Mouse (Mus musculus) right cerebral cortex, adult 18-20 months (tissue): ENCODE data around the gene Aldh3b1.
A peak's percentile ranks its signal among the peaks of the same experiment; 100 is the strongest.

Source experiments
- DNase-seq: peaks from one replicate; pipeline ENCODE4 v3.0.0; 2022; ENCODE audit warnings: mixed read lengths

The Aldh3b1 gene

DNA sequence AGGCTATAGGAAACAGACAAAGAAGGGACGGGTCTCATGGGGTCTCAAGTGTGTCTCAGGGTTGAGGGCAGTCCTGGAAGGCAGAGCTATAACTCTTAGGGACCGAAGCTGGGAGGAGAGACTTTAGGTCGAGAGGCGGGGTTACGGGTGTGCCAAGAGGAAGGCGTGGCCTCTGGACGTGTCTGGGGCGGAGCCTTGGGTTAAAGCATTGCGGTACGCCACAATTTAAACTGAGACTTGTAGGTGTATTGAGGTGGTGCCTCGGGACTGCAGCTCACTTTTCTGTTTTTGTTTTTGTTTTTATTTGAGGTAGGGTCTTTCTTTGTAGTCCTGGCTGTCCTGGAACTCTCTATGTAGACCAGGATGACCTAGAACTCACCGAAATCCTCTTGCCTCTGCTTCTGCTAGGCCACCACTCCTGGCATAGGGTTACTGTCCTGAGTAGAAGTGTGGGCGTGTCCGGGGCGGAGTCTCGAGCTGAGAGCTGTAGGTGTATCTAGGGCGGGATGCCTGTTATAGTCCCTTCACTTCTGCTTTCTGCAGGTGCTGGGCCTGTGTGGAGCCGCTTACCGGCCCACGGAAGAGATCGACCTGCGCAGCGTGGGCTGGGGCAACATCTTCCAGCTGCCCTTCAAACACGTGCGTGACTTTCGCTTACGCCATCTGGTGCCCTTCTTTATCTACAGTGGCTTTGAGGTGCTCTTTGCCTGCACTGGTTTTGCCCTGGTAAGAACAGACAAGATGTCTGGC lies 13.6 kb upstream of the Aldh3b1 start:
- DNase-seq = no peak

DNA sequence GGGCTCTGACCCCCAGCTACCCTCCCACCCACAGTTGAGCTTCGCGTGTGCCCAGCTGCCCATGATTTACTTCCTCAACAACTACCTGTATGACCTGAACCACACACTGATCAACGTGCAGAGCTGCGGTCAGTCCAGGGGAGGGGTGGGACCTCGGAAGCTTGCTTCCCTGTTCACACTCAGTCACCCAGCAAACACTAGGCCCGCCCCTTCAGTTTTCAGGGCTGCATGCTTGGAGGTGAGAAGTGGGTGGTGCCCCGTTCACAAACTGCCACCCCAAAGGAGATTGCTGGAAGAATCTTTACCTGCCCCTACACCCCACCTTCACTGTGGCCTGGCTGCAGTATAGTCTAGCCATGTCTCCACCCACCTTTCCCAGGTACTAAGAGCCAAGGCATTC lies 12.7 kb upstream of the Aldh3b1 start:
- DNase-seq = no peak

DNA sequence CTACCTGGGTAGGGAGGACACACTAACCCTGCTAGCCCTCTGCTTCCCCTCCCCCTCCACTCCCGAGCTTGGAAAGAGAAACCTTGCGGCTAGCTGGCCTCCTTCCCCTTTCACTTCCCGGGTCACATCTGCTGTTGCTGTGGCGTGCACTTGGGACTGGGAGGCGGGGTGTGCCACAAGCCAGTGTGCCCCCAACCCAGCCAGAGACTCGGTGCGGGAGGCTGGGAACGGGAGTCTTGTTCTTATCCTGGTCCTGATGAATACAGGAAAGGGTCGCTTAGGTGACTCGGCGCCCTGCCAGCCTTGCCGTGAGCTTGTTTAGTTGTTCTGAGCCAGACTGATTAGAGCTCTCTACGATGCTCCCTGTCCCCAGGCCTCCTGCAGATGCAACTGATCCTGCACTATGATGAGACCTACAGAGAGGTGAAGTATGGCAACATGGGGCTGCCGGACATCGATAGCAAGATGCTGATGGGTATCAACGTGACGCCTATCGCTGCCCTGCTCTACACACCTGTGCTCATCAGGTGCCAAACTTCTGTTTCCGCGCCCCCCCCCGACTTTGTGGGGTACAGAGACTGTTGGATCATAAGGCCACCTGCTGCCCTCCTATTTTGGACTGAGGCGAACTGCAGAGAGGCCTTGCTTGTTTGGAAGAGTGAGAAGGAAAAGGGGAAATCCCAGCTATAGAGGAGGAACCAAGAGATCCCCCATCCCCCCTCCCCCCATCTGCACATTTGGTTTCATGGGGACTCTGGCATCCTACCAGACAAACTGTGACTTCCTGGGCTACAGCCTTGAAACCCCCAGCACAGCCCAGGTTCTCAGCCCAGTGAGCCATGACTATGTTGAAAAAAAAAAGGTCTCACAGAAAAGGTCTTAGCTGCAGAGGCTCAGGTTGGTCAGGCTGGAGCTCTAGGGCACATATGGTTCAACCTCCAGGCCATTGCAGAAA lies 6.6 kb upstream of the Aldh3b1 start:
- DNase-seq = no peak

DNA sequence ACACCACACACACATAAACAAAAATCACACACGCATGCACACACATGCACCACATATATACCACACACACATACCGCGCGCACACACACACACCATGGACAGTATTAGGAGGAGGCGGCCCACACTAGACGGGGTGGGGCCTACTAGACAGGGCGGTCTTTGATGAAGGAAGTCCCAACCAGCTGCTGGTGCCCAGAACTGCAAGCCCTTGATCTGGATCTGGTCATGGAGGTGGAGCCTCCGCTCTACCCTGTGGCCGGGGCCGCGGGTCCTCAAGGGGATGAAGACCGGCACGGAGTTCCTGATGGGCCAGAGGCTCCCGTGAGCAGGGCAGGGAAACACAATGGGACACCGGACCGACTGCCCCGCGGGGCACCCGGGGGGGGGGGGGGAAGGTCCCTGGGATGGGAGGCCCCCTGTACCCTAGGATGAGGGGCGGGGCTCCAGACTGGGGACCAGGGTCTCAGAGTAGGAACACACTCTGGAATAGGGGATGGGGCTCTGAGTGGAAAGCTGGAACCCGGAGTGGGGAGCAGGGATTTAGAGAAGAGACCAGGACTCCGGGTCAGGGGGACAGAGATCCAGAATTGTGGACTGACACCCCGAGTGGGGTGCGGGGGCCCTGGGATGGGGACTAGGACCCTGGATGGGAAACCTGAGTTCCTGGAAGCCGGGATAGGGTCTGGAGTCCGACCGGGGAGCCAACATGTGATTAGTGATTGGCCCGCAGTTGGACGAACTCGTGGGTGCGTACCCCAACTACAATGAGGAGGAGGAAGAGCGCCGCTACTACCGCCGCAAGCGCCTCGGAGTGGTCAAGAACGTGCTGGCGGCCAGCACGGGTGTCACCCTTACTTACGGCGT lies 5.7 kb upstream of the Aldh3b1 start, which contains the start of gene Unc93b1:
Gene Unc93b1, plus strand, starts transcription at position 155 of the 864 bp plus-strand sequence.
- DNase-seq = no peak

GRCm38 (mm10) chr19:3931716-3932115 lies 2.1 kb upstream of the Aldh3b1 start:
- DNase-seq = no peak

DNA sequence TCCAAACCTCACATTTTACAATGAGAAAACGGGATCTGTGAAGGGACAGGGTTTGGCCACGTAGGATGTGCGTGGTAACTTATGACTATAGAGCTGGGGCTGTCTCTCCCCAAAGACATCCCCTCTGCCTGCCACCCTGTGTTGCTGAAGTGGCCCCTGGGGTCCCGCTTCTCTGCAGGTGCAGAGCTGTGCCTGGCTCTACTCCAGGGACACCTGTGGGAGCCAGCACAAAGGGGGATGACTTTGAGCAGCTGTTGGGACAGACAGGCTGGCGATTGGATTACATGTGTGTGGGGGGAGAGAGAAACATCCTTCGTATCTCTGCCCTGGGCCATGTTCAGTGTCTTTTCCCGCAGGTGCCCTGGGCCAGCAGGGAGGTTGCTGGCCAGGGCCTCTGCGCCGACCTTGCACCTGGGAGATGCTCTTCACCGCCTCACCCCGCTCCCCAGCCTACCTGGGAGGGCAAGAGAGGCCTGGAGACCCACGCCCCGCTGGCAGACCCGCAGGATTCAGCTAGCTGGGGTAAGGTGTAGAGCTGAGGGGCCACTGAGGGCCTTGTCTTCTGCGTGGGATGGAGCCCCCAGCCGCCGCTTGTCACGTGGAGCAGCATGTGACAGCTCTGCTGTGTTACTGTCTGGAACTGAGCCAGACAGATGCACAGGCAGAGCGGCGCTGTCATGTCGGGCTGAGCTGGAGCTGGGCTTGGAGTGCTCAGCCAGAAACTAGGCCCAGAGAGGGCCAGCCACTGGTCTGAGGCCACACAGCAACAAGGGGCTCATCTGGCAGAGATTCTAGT lies 852 bp upstream of the Aldh3b1 start:
- DNase-seq = no peak

DNA sequence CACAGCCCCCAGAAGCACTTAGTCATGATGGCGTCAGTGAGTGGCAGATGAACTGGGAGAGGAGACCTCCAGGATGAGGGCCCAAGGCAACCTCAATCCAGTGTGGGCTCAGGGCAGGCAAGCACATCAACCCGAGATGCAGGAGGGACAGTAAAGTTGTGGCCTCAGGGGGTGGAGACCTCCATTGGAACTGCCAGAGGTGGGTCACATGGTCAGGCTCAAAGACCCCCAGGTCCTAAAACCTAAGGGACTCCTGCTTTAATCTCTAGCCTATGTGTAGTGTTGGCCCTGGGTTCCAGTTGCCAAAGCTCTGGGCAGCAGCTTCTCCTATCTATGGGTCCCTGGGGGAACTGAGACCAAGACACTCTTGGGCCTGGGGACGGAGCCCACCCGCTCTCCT lies 829 bp downstream of the Aldh3b1 start:
- DNase-seq = no peak

DNA sequence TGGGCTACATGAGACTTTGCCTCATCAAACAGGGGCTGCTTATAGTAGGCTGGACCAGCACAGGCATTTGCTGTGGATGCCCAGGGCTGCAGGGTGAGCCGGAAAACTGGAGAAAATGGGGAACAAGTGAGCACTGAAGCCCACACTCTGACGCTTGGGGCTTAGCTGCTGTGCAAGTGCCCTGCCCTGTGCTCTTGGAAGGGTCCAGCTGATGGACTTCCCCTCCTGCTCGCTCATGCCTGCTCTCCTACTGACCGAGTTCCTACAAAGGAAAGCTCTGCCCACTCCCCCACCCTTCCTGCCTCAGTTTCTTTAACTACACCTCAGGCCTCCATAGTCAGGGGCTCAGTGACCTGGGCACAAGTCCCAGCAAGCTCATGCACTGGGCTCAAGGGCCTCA lies 1.6 kb downstream of the Aldh3b1 start:
- DNase-seq = no peak

GRCm38 (mm10) chr19:3926685-3927084 lies 2.9 kb downstream of the Aldh3b1 start:
- no peak for DNase-seq

GRCm38 (mm10) chr19:3926279-3926678 lies 3.3 kb downstream of the Aldh3b1 start:
- DNase-seq = no peak

- no peak for DNase-seq
Measured at GRCm38 (mm10) chr19:3925859-3926258, 3.7 kb downstream of the Aldh3b1 start.

GRCm38 (mm10) chr19:3924868-3925267 lies 4.7 kb downstream of the Aldh3b1 start:
- no peak for DNase-seq

GRCm38 (mm10) chr19:3924190-3924589 lies 5.4 kb downstream of the Aldh3b1 start:
- DNase-seq = no peak

DNA sequence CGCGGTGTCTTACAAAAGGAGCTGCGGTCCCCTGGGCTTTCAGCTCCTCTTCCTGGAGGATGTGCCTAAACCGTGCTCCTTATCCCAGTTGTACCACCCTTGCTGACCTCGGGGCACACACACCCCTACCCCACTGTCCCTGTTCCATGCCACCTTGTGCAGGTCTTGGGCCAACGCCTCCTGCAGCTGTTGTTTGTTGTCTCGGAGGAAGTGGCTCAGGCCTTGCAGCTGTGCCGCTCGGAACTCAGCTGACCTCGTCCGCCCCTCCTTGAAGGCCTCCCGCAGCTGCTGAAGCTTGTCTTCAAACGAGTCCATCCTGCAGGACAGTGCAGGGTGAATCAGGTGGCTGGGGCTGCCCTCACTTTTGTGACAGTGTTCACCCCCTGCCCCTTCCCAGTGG lies 6.0 kb downstream of the Aldh3b1 start:
- no peak for DNase-seq

- no peak for DNase-seq
Measured at GRCm38 (mm10) chr19:3922661-3923371, 6.8 kb downstream of the Aldh3b1 start.

- DNase-seq = no peak
Measured at GRCm38 (mm10) chr19:3919928-3920327, 9.7 kb downstream of the Aldh3b1 start.

DNA sequence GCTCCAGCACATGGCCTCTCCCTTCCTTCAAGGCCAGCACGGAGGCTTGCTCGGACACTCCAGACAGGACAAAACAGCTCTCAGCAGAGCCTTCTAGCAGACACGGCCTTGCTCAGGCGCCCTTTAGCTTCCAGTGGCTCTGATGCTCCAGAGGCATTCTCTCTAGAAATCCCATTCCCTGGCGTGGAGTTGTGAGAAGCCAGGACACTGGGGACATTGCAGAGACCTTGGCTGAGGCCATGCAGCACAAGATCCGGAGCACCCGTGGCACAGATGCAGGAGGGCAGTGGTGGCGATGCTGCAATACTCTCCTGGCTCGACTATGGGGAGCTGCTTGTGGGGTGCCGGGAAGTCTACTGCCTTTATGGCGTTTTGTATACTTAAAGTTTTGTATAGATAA lies 12.9 kb downstream of the Aldh3b1 start:
- DNase-seq = no peak

DNA sequence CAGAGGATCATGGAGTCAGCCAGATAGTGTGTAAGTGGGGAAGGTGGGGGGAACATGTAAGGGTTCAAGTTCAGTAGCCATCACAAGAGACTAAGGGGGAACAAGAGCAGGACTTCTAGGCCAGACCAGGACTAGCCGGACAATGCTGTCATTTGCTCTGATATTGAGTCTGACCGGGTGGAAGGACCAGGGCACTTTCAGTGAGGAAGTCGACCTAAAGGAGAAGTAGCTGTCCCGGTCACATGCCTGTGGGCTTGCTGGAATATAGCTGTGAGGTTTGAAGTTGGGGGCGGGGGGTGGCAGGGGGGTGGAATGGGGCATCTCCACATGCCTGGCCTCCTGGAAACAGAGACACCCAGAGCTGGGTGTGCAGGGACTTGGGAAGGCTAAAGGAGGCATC lies 15.1 kb downstream of the Aldh3b1 start:
- no peak for DNase-seq

- DNase-seq = no peak
Measured at GRCm38 (mm10) chr19:3913692-3914091, 15.9 kb downstream of the Aldh3b1 start.

DNA sequence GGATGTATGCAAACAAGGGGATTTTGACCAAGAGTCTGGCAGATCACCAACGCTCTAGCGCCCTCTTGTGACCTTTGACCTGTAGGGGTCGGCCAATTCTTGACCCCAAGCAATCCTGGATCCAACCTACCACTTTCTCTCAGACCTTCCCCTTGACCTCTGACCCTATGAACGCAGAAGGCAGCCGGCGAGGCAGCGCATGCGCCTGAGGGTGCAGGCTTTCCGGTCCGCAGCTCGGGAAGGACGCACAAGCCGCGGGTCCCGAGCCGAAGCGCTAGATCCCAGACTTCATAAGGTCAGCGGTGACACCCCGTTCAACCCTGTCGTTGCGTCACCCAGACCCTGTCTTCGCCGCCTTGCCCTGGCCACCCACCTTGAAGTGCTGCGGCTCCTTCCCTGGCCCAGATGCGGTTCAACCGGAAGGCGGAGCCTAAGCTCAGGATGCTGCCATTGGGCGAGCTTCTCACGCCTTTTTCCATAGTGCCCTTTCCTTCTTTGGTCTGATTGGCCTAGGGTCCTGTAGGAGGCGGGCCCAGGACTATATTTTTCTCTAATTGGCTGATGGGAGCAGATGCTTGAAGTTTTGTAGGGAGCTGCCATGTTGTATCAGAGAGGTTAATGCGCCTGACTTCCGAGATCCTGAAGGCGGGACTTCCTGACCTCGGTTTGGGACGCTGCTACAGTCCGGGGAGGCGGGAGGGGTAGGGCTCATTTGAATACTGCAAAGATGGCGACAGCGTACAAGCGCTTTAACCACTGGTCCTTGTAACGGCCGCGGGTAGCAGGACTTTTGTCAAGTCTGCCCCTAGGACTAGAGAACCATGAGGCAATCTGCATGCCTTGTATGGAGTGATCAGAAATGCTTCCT lies 17.0 kb downstream of the Aldh3b1 start, which contains the start of gene Ndufs8:
Gene Ndufs8, minus strand, starts transcription at position 438 of the 868 bp plus-strand sequence.
- DNase-seq = peak; percentile 97
